Mouse (Mus musculus) testis, adult 2 months (tissue): ENCODE data around the gene Ppp1r16b.

Experiments
- CTCF ChIP-seq: fragments of 200-500 bp; IDR thresholded peaks from 2 replicates; pipeline ENCODE4 v1.5.1; 2012; ENCODE audit warnings: low read depth, mild to moderate bottlenecking, inconsistent platforms, low read length, moderate library complexity; ENCODE audit not compliant: control insufficient read depth, insufficient read depth, insufficient replicate concordance
- POLR2A ChIP-seq: fragments of 200-500 bp; IDR thresholded peaks from 2 replicates; pipeline ENCODE4 v1.6.1; 2012; ENCODE audit warnings: low read depth, mild to moderate bottlenecking, inconsistent platforms, low read length, moderate library complexity; ENCODE audit not compliant: control insufficient read depth

GRCm38 (mm10) chr2:158742431-158742830 lies 77.2 kb downstream of the Ppp1r16b start:
- TF ChIP-seq CTCF (peak; percentile 77; the same call in 1 of the 2 replicates), POLR2A (no peak)
